Mouse (Mus musculus): Measurements from ENCODE around the gene Cttn. TPM values are rescaled to one million over a fixed set of nuclear protein-coding genes. Genes with fewer than 3 reads are reported as not detected.

The Cttn gene
- polyA plus RNA-seq, 1 experiment, result 14.2 TPM

DNA sequence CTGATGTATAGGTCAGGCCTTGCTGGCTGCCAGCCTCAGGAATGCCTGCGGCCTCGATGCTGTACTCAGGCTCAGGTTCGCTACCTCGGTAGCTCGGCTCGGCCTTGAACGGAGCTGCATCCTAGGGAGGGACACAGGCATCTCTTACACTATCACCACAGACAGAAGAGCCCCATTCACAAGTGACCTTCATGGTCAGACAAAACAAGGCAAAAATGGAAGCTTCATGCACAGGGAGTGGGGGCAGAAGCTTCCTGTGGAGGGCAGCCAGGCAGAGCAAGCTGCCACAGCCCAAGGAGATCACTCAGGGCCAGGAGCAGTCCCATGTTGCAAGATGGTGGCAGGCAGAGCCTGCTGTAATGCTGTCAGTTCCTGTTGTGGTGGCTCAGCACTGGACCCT, 32.0 kb downstream of the Cttn start:
- 93% methylated on average over 7 of the region's 7 CpGs for WGBS

DNA sequence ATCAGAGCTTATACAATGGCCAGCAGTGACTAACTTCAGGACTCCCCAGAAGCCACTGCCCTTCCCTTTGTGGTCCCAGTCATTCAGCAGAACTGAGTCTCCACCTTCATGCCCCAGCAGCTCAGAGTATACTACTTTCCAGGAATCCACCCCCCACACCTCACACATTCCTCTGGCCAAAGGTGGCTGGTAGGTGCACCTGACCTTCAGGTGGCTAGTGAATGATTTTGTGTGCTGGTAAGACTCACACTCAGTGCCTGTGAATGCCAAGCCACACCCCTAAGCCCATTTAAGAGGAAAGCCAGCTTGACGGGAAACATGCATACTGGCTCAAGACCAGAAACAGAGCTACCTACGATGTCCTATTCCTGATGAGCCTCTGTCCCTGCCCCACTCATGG, 37.9 kb downstream of the Cttn start:
- no peaks in the 10 kb centered on the region for H3K36me3 ChIP-seq (ENCODE audit: control insufficient read depth, insufficient read depth, low read length)
- H3K4me3 ChIP-seq (ENCODE audit: extremely low read depth, insufficient read depth, insufficient read length), result no peak overlapping the region
- no peak for TF ChIP-seq CTCF (IDR thresholded peaks at IDR 0.05; ENCODE audit: extremely low read depth, insufficient read depth, insufficient read length, insufficient replicate concordance)
- TF ChIP-seq POLR2A (IDR thresholded peaks at IDR 0.05; ENCODE audit: low read depth, low read length), result no peak

More for the DNA sequence above, 32.0 kb downstream of the Cttn start:
- H3K4me3 ChIP-seq (ENCODE audit: extremely low read depth, insufficient read depth, insufficient read length), result no peak overlapping the region
- no peaks in the 10 kb centered on the region for H3K4me1 ChIP-seq (ENCODE audit: control insufficient read depth, insufficient read depth, insufficient read length)
- no peak for TF ChIP-seq POLR2A (IDR thresholded peaks at IDR 0.05; ENCODE audit: low read depth, low read length)
- H3K36me3 ChIP-seq (ENCODE audit: control insufficient read depth, insufficient read depth, low read length), result no peaks in the 10 kb centered on the region
- H3K27me3 ChIP-seq (ENCODE audit: control insufficient read depth, insufficient read depth, low read length), result no peaks in the 10 kb centered on the region
- DNase-seq (ENCODE audit: low read depth in 1 of 2, low spot score in 2 of 2), result no peak
- H3K27ac ChIP-seq (ENCODE audit: insufficient read depth, low read length), result no peak overlapping the region

DNA sequence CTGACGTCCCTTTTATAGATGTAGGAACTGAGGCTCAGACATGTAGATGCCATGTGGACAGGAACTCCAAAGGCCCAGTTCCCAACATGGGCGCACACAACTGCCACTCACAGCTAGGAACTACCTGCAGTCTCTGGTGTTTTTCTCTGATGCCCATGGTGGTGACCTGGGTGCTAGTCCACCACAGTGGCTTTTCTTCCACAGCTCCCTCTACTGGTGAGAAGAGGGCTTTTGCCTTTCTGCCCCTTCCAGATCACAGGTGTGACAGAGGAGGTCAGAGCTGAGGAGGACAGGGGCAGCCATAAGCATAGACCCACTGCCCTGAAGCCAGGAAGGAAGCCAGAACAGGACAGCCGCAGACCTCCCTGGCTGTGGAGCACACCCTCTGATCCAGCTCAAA, 43.3 kb downstream of the Cttn start:
- no peak overlapping the region for H3K27ac ChIP-seq (ENCODE audit: insufficient read depth, low read length)
- DNase-seq (ENCODE audit: low read depth in 1 of 2, low spot score in 2 of 2), result no peak
- no peaks in the 10 kb centered on the region for H3K27me3 ChIP-seq (ENCODE audit: control insufficient read depth, insufficient read depth, low read length)
- 85% methylated on average over 3 of the region's 3 CpGs for WGBS
- H3K4me1 ChIP-seq (ENCODE audit: control insufficient read depth, insufficient read depth, insufficient read length), result no peaks in the 10 kb centered on the region
- H3K36me3 ChIP-seq (ENCODE audit: control insufficient read depth, insufficient read depth, low read length), result no peaks in the 10 kb centered on the region
- TF ChIP-seq CTCF (IDR thresholded peaks at IDR 0.05; ENCODE audit: extremely low read depth, insufficient read depth, insufficient read length, insufficient replicate concordance) (peak; percentile 3; the same call in 1 of the 2 replicates), POLR2A (IDR thresholded peaks at IDR 0.05; ENCODE audit: low read depth, low read length) (no peak)
- no peak overlapping the region for H3K4me3 ChIP-seq (ENCODE audit: extremely low read depth, insufficient read depth, insufficient read length)

More for the DNA sequence above, 37.9 kb downstream of the Cttn start:
- Histone ChIP-seq H3K27ac (ENCODE audit: insufficient read depth, low read length) (no peak overlapping the region), H3K27me3 (ENCODE audit: control insufficient read depth, insufficient read depth, low read length) (no peaks in the 10 kb centered on the region), H3K4me1 (ENCODE audit: control insufficient read depth, insufficient read depth, insufficient read length) (no peaks in the 10 kb centered on the region)
- no peak for DNase-seq (ENCODE audit: low read depth in 1 of 2, low spot score in 2 of 2)
- WGBS, result 78% methylated on average over 2 of the region's 2 CpGs

DNA sequence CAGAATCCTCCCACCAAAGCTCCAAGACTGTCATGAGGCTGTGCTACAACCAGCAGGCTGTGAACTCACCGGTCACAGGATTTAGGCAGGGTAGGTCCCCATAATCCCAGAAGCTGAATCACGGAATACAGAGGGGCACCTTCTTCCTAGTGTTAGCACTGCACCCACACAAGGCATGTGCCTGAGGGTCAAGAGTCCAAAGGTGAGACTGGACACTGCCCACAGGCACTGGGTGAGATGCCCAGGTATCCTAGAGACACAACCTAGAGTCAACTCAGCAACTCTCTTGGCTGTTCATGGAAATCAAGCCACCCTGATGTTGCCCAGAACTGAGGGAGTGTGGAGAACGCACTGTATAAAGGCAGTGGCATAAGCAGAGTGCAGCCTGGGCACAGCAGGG, 44.2 kb downstream of the Cttn start:
- no peak for TF ChIP-seq CTCF (IDR thresholded peaks at IDR 0.05; ENCODE audit: extremely low read depth, insufficient read depth, insufficient read length, insufficient replicate concordance)
- TF ChIP-seq POLR2A (IDR thresholded peaks at IDR 0.05; ENCODE audit: low read depth, low read length), result no peak
- Histone ChIP-seq H3K4me1 (ENCODE audit: control insufficient read depth, insufficient read depth, insufficient read length) (no peaks in the 10 kb centered on the region), H3K27ac (ENCODE audit: insufficient read depth, low read length) (no peak overlapping the region), H3K4me3 (ENCODE audit: extremely low read depth, insufficient read depth, insufficient read length) (no peak overlapping the region), H3K36me3 (ENCODE audit: control insufficient read depth, insufficient read depth, low read length) (no peaks in the 10 kb centered on the region), H3K27me3 (ENCODE audit: control insufficient read depth, insufficient read depth, low read length) (no peaks in the 10 kb centered on the region)
- DNase-seq (ENCODE audit: low read depth in 1 of 2, low spot score in 2 of 2), result no peak
- WGBS, result 83% methylated on average over 3 of the region's 3 CpGs

DNA sequence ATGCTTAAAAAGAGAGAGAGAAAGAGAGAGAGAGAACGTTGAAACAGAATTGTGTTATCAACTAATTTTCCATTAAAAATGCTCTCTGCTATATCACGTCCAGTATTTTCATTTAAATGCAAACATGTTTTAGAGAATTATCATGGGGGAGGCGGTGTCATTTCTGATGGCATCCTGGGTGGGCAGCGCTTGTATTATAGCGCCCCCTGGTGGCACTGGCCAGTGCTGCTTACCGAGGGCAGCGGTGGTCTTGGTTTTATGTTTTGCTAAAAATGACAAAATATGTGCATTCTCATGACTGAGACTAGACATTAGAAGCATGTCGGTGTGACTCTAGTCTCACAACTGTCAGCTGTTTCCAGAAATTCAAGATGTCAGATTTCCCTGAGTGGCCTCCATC, 44.9 kb downstream of the Cttn start:
- Histone ChIP-seq H3K4me3 (ENCODE audit: extremely low read depth, insufficient read depth, insufficient read length) (no peak overlapping the region), H3K36me3 (ENCODE audit: control insufficient read depth, insufficient read depth, low read length) (no peaks in the 10 kb centered on the region), H3K4me1 (ENCODE audit: control insufficient read depth, insufficient read depth, insufficient read length) (no peaks in the 10 kb centered on the region), H3K27ac (ENCODE audit: insufficient read depth, low read length) (no peak overlapping the region), H3K27me3 (ENCODE audit: control insufficient read depth, insufficient read depth, low read length) (no peaks in the 10 kb centered on the region)
- DNase-seq (ENCODE audit: low read depth in 1 of 2, low spot score in 2 of 2), result no peak
- TF ChIP-seq POLR2A (IDR thresholded peaks at IDR 0.05; ENCODE audit: low read depth, low read length) (no peak), CTCF (IDR thresholded peaks at IDR 0.05; ENCODE audit: extremely low read depth, insufficient read depth, insufficient read length, insufficient replicate concordance) (peak; percentile 84)
- WGBS, result 15% methylated on average over 8 of the region's 8 CpGs

DNA sequence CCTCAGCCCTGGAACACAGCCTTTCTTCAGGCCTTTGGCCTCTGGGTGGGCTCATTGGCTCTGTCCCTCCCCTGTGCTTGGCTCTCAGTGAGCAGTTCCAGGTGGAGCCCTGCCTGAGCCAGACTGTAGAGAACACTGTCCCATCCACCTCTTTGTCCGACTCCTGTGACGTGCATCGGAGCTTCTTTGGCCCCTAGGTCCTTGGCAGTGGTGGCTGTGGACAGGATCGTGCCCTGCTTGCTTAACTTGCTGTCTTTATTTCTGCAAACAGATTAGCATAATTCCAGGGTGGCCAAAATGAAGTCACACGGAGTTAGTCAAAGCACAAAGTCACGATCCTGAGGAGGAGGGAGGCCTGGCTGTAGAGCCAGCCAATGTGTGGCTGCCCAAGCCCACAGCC, 49.3 kb downstream of the Cttn start:
- DNase-seq (ENCODE audit: low read depth in 1 of 2, low spot score in 2 of 2), result no peak
- no peaks in the 10 kb centered on the region for H3K36me3 ChIP-seq (ENCODE audit: control insufficient read depth, insufficient read depth, low read length)
- TF ChIP-seq CTCF (IDR thresholded peaks at IDR 0.05; ENCODE audit: extremely low read depth, insufficient read depth, insufficient read length, insufficient replicate concordance) (no peak), POLR2A (IDR thresholded peaks at IDR 0.05; ENCODE audit: low read depth, low read length) (no peak)
- no peaks in the 10 kb centered on the region for H3K27me3 ChIP-seq (ENCODE audit: control insufficient read depth, insufficient read depth, low read length)
- no peak overlapping the region for H3K27ac ChIP-seq (ENCODE audit: insufficient read depth, low read length)
- WGBS, result 82% methylated on average over 6 of the region's 6 CpGs
- H3K4me3 ChIP-seq (ENCODE audit: extremely low read depth, insufficient read depth, insufficient read length), result no peak overlapping the region
- H3K4me1 ChIP-seq (ENCODE audit: control insufficient read depth, insufficient read depth, insufficient read length), result no peaks in the 10 kb centered on the region

DNA sequence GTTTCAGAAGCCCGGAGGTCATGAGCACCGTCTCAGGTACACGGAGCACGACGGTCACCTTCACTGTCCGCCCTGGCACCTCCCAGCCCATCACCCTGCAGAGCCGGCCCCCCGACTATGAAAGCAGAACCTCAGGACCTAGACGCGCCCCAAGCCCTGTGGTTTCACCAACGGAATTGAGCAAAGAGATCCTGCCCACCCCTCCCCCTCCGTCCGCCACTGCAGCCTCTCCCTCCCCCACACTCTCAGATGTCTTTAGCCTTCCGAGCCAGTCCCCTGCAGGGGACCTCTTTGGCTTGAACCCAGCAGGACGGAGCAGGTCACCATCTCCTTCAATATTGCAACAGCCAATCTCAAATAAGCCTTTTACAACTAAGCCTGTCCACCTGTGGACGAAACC, 50.3 kb downstream of the Cttn start:
- Histone ChIP-seq H3K27me3 (ENCODE audit: control insufficient read depth, insufficient read depth, low read length) (no peaks in the 10 kb centered on the region), H3K4me3 (ENCODE audit: extremely low read depth, insufficient read depth, insufficient read length) (no peak overlapping the region), H3K27ac (ENCODE audit: insufficient read depth, low read length) (no peak overlapping the region), H3K4me1 (ENCODE audit: control insufficient read depth, insufficient read depth, insufficient read length) (no peaks in the 10 kb centered on the region), H3K36me3 (ENCODE audit: control insufficient read depth, insufficient read depth, low read length) (no peaks in the 10 kb centered on the region)
- no peak for DNase-seq (ENCODE audit: low read depth in 1 of 2, low spot score in 2 of 2)
- 19% methylated on average over 16 of the region's 16 CpGs for WGBS
- TF ChIP-seq CTCF (IDR thresholded peaks at IDR 0.05; ENCODE audit: extremely low read depth, insufficient read depth, insufficient read length, insufficient replicate concordance), result no peak
- TF ChIP-seq POLR2A (IDR thresholded peaks at IDR 0.05; ENCODE audit: low read depth, low read length), result no peak
